Mouse (Mus musculus): ENCODE measurements at regions not wholly inside any gene's neighbourhood (a gene's known extent, or its start where the extent isn't known, plus 50 kb on each side); places are given as distances from the start of the nearest gene placed in this dataset.
"Not testable (repeated sequence)": the region's sequence is repeated elsewhere in the genome, so short reads cannot be mapped to it uniquely, and the experiment has no call there.

- no peak for DNase-seq (ENCODE audit: low spot score)
Measured at GRCm38 (mm10) chr1:43305349-43306278, 108.8 kb upstream of the Fhl2 start.

- DNase-seq (ENCODE audit: low spot score): no peak
Measured at GRCm38 (mm10) chr1:43310711-43311695, 114.2 kb upstream of the Fhl2 start.

- not testable (repeated sequence) for DNase-seq (ENCODE audit: low spot score)
Measured at GRCm38 (mm10) chr1:43316331-43316730, 119.5 kb upstream of the Fhl2 start.

GRCm38 (mm10) chr1:43317076-43317871, 120.5 kb upstream of the Fhl2 start:
- DNase-seq (ENCODE audit: low spot score): no peak

- DNase-seq (ENCODE audit: low spot score): not testable (repeated sequence)
Measured at GRCm38 (mm10) chr1:43333488-43333887, 110.9 kb upstream of the Nck2 start.

GRCm38 (mm10) chr1:43337168-43337784, 107.1 kb upstream of the Nck2 start:
- DNase-seq (ENCODE audit: low spot score): peak; percentile 9

GRCm38 (mm10) chr1:43338096-43338915, 106.1 kb upstream of the Nck2 start:
- DNase-seq (ENCODE audit: low spot score): no peak

- no peak for DNase-seq (ENCODE audit: low spot score)
Measured at GRCm38 (mm10) chr1:43342848-43343247, 101.5 kb upstream of the Nck2 start.

GRCm38 (mm10) chr1:43343410-43343809, 101.0 kb upstream of the Nck2 start:
- no peak for DNase-seq (ENCODE audit: low spot score)

- no peak for DNase-seq (ENCODE audit: low spot score)
Measured at GRCm38 (mm10) chr1:43344001-43344400, 100.4 kb upstream of the Nck2 start.

- DNase-seq (ENCODE audit: low spot score): no peak
Measured at GRCm38 (mm10) chr1:43347152-43347551, 97.2 kb upstream of the Nck2 start.

GRCm38 (mm10) chr1:43349966-43350365, 94.4 kb upstream of the Nck2 start:
- DNase-seq (ENCODE audit: low spot score): no peak

GRCm38 (mm10) chr1:43358191-43358590, 86.2 kb upstream of the Nck2 start:
- peak; percentile 39 for DNase-seq (ENCODE audit: low spot score)

- no peak for DNase-seq (ENCODE audit: low spot score)
Measured at GRCm38 (mm10) chr1:43359662-43360061, 84.7 kb upstream of the Nck2 start.

- no peak for DNase-seq (ENCODE audit: low spot score)
Measured at GRCm38 (mm10) chr1:43360291-43360690, 84.1 kb upstream of the Nck2 start.

GRCm38 (mm10) chr1:43360741-43361140, 83.6 kb upstream of the Nck2 start:
- DNase-seq (ENCODE audit: low spot score): no peak

- DNase-seq (ENCODE audit: low spot score): no peak
Measured at GRCm38 (mm10) chr1:43361455-43361863, 82.9 kb upstream of the Nck2 start.

GRCm38 (mm10) chr1:43362136-43362535, 82.2 kb upstream of the Nck2 start:
- no peak for DNase-seq (ENCODE audit: low spot score)

- DNase-seq (ENCODE audit: low spot score): peak; percentile 22
Measured at GRCm38 (mm10) chr1:43363178-43363577, 81.2 kb upstream of the Nck2 start.

GRCm38 (mm10) chr1:43366433-43366832, 77.9 kb upstream of the Nck2 start:
- no peak for DNase-seq (ENCODE audit: low spot score)

Data from ovary, adult 18-20 months (tissue).